Mouse (Mus musculus): Measurements from ENCODE around the gene Fbxw4.

Gene Fbxw4

GRCm38 (mm10) chr19:45580235-45580634 lies 79.9 kb downstream of the Fbxw4 start:
- no peak for DNase-seq (ENCODE audit: low spot score in 2 of 2)

GRCm38 (mm10) chr19:45579416-45579815 lies 80.7 kb downstream of the Fbxw4 start:
- no peak for DNase-seq (ENCODE audit: low spot score in 2 of 2)

GRCm38 (mm10) chr19:45578976-45579375 lies 81.1 kb downstream of the Fbxw4 start:
- DNase-seq (ENCODE audit: low spot score in 2 of 2), result no peak

- no peak for DNase-seq (ENCODE audit: low spot score in 2 of 2)
Measured at GRCm38 (mm10) chr19:45577141-45577750, 82.9 kb downstream of the Fbxw4 start.

GRCm38 (mm10) chr19:45575632-45576001 lies 84.5 kb downstream of the Fbxw4 start:
- no peak for DNase-seq (ENCODE audit: low spot score in 2 of 2)

GRCm38 (mm10) chr19:45574941-45575631 lies 85.0 kb downstream of the Fbxw4 start:
- DNase-seq (ENCODE audit: low spot score in 2 of 2), result peak; percentile 32 to 74

- no peak for DNase-seq (ENCODE audit: low spot score in 2 of 2)
Measured at GRCm38 (mm10) chr19:45574339-45574898, 85.7 kb downstream of the Fbxw4 start.

GRCm38 (mm10) chr19:45573861-45574267 lies 86.2 kb downstream of the Fbxw4 start:
- peak; percentile 79 to 90 for DNase-seq (ENCODE audit: low spot score in 2 of 2)

- no peak for DNase-seq (ENCODE audit: low spot score in 2 of 2)
Measured at GRCm38 (mm10) chr19:45573033-45573432, 87.1 kb downstream of the Fbxw4 start.

GRCm38 (mm10) chr19:45567367-45567766 lies 92.7 kb downstream of the Fbxw4 start:
- DNase-seq (ENCODE audit: low spot score in 2 of 2), result no peak

- DNase-seq (ENCODE audit: low spot score in 2 of 2), result no peak
Measured at GRCm38 (mm10) chr19:45565925-45566715, 94.0 kb downstream of the Fbxw4 start.

GRCm38 (mm10) chr19:45560153-45560890 lies 99.8 kb downstream of the Fbxw4 start, which contains the start of the genes Poll and Gm17018:
TSS of gene Poll (minus strand) at chr19:45560531.
TSS of gene Gm17018 (plus strand) at chr19:45560615.
- DNase-seq (ENCODE audit: low spot score in 2 of 2), result peak; percentile 78 to 87

- no peak for DNase-seq (ENCODE audit: low spot score in 2 of 2)
Measured at GRCm38 (mm10) chr19:45554136-45554535, 106.0 kb downstream of the Fbxw4 start.

- DNase-seq (ENCODE audit: low spot score in 2 of 2), result no peak
Measured at GRCm38 (mm10) chr19:45552187-45552586, 107.9 kb downstream of the Fbxw4 start.

GRCm38 (mm10) chr19:45549948-45550347 lies 110.2 kb downstream of the Fbxw4 start:
- no peak for DNase-seq (ENCODE audit: low spot score in 2 of 2)

GRCm38 (mm10) chr19:45549128-45549915 lies 110.8 kb downstream of the Fbxw4 start:
- DNase-seq (ENCODE audit: low spot score in 2 of 2), result peak in 1 of 2 experiments; percentile 59

- DNase-seq (ENCODE audit: low spot score in 2 of 2), result peak; percentile 45 to 65
Measured at GRCm38 (mm10) chr19:45548196-45548595, 111.9 kb downstream of the Fbxw4 start.

GRCm38 (mm10) chr19:45544925-45545321 lies 115.2 kb downstream of the Fbxw4 start:
- peak; percentile 76 to 93 for DNase-seq (ENCODE audit: low spot score in 2 of 2)

GRCm38 (mm10) chr19:45544152-45544924 lies 115.8 kb downstream of the Fbxw4 start:
- peak in 1 of 2 experiments; percentile 70 for DNase-seq (ENCODE audit: low spot score in 2 of 2)

GRCm38 (mm10) chr19:45542061-45542460 lies 118.1 kb downstream of the Fbxw4 start:
- no peak for DNase-seq (ENCODE audit: low spot score in 2 of 2)
